Mouse (Mus musculus) midbrain, embryonic 10.5 days (tissue): ENCODE results near the gene Coq4. TPM values are rescaled to one million over a fixed set of nuclear protein-coding genes. Genes with fewer than 3 reads are reported as not detected.

Experiments
- DNase-seq: peaks from one replicate; pipeline ENCODE4 v3.0.0-alpha.2; 2017; ENCODE audit warnings: low spot score
- H3K27ac ChIP-seq: fragments of 300-500 bp; sonication (generic); replicated peaks from 2 replicates; pipeline ENCODE4 v1.5.1; 2016; ENCODE audit warnings: mild to moderate bottlenecking
- H3K27me3 ChIP-seq: fragments of 300-500 bp; sonication (generic); 2 replicates; pipeline ENCODE4 v1.6.1; 2016; ENCODE audit warnings: low read depth, mild to moderate bottlenecking; ENCODE audit not compliant: poor library complexity, severe bottlenecking
- H3K36me3 ChIP-seq: fragments of 300-500 bp; sonication (generic); 2 replicates; pipeline ENCODE4 v1.6.1; 2016; ENCODE audit warnings: mild to moderate bottlenecking, moderate library complexity
- H3K4me1 ChIP-seq: fragments of 300-500 bp; sonication (generic); 2 replicates; pipeline ENCODE4 v1.6.1; 2016
- H3K4me3 ChIP-seq: fragments of 300-500 bp; sonication (generic); 2 replicates; pipeline ENCODE4 v1.5.1; 2016; ENCODE audit warnings: mild to moderate bottlenecking, moderate library complexity
- H3K9me3 ChIP-seq: fragments of 300-500 bp; sonication (generic); replicated peaks from 2 replicates; pipeline ENCODE4 v1.6.1; 2016; ENCODE audit warnings: mild to moderate bottlenecking
- WGBS: fragments of 180-500 bp; shearing (Covaris S2); methylation state at CpG from one replicate; pipeline ENCODE4 v1.1.7; 2016; 5-methylcytosine and 5-hydroxymethylcytosine counted together
- microRNA-seq: library from miRNA; unstranded; fragments of <30 nt; microRNA quantifications from one replicate; pipeline ENCODE4, GENCODE M21; 2017
- polyA plus RNA-seq: library from polyadenylated mRNA; unstranded; fragments of >200 nt; fragmentation: Nextera tagmentation; extraction: Ambion mirVana; gene quantifications from 2 replicates; pipeline ENCODE4 v1.2.1, GENCODE M21; 2016

Gene Coq4
- polyA plus RNA-seq, 1 experiment from 2014 or later: 48.6 TPM

- Histone ChIP-seq H3K9me3 (no peaks in the 10 kb centered on the region), H3K27ac (peak overlapping the region; percentile 89), H3K36me3 (peaks cover 54% of the 10 kb centered on the region), H3K4me3 (peak overlapping the region; percentile 27), H3K27me3 (peaks cover 47% of the 10 kb centered on the region), H3K4me1 (peaks cover 98% of the 10 kb centered on the region)
- peak; percentile 91 for DNase-seq
- 15% methylated on average over 4 of the region's 4 CpGs for WGBS
Measured at GRCm38 (mm10) chr2:29839460-29839859, 52.2 kb downstream of the Coq4 start.

DNA sequence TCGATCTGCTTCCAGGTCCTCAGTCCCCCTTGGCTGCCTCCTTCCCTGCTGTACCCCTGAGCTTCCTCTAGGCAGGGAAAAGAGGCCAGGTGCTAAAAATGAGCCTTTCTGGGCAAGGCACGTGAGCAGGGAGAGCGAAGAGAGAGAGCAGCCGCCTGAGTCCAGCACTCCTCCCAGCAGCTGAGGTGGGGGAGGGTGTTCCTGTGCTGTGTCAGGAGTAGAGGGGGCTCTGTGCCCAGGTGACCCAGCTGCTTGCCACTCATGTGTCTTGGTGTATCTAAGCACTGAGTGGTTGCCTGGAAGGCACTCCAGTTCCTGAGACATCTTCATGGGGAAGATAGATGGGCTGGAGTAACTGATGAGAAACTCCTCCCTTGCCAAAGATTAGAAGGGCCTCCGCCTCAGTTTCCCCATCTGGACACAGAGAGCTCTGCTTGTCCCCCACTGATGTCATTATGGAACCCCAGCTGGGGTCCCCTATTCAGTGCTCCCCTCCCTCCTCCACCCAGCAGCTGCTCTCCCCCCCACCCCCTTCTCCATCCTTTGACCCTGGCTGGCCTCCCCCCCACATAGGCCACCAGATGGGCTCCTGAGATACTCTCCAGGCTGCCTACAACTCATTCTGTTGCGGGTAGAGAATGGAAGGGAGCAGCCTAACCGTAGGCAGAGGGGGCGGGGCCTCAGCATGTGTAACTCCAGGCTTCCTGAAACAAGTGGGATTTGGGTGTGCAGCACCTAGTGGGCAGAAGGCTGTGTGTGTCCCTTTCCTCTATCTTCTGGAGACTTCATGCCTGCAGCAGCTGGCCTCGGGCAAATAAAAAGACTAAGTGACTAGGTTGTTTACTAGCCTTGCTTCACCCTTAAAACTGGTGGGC is 56.2 kb downstream of the Coq4 start:
- DNase-seq: peak; percentile 68
- Histone ChIP-seq H3K4me3 (peak overlapping the region; percentile 94), H3K9me3 (no peaks in the 10 kb centered on the region), H3K27ac (peak overlapping the region; percentile 100), H3K4me1 (peaks cover 98% of the 10 kb centered on the region), H3K27me3 (peaks cover 66% of the 10 kb centered on the region), H3K36me3 (peaks cover 51% of the 10 kb centered on the region)
- WGBS: 38% methylated on average over 9 of the region's 9 CpGs

- DNase-seq: peak; percentile 34
- WGBS: 44% methylated on average over 2 of the region's 2 CpGs
- Histone ChIP-seq H3K4me1 (peaks cover 98% of the 10 kb centered on the region), H3K27me3 (peaks cover 73% of the 10 kb centered on the region), H3K9me3 (no peaks in the 10 kb centered on the region), H3K4me3 (peak overlapping the region; percentile 94), H3K27ac (peak overlapping the region; percentile 100), H3K36me3 (peaks cover 51% of the 10 kb centered on the region)
Measured at GRCm38 (mm10) chr2:29844115-29844514, 56.8 kb downstream of the Coq4 start.

DNA sequence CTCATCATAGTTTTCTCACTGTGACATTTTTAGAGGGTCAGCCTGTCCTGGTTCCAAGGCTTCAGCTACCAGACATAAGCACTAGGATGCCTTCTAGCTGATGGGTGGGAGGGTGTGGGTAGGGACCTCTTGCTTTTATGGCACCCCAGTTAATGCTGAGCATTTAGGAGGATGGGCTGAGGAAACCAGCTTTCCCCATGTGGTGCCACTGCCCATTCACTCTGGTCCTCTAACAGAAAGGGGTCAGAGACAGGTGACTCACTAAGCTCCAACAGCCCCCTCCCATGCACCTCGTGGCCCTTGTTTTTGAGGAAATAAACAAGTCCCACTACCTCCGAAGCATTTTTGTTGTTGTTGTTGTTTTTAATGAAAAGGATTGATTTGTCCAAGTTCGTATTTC is 57.4 kb downstream of the Coq4 start:
- peaks cover 98% of the 10 kb centered on the region for H3K4me1 ChIP-seq
- DNase-seq: no peak
- WGBS: 9% methylated on average over 3 of the region's 3 CpGs
- H3K36me3 ChIP-seq: peaks cover 51% of the 10 kb centered on the region
- peak overlapping the region; percentile 100 for H3K27ac ChIP-seq
- peak overlapping the region; percentile 94 for H3K4me3 ChIP-seq
- no peaks in the 10 kb centered on the region for H3K9me3 ChIP-seq
- peaks cover 76% of the 10 kb centered on the region for H3K27me3 ChIP-seq

- Histone ChIP-seq H3K36me3 (peaks cover 46% of the 10 kb centered on the region), H3K4me1 (peaks cover 98% of the 10 kb centered on the region), H3K9me3 (no peaks in the 10 kb centered on the region), H3K4me3 (peak overlapping the region; percentile 94), H3K27me3 (peaks cover 76% of the 10 kb centered on the region), H3K27ac (peak overlapping the region; percentile 100)
- WGBS: 2% methylated on average over 25 of the region's 25 CpGs
- no peak for DNase-seq
Measured at GRCm38 (mm10) chr2:29845636-29846035, 58.3 kb downstream of the Coq4 start.

DNA sequence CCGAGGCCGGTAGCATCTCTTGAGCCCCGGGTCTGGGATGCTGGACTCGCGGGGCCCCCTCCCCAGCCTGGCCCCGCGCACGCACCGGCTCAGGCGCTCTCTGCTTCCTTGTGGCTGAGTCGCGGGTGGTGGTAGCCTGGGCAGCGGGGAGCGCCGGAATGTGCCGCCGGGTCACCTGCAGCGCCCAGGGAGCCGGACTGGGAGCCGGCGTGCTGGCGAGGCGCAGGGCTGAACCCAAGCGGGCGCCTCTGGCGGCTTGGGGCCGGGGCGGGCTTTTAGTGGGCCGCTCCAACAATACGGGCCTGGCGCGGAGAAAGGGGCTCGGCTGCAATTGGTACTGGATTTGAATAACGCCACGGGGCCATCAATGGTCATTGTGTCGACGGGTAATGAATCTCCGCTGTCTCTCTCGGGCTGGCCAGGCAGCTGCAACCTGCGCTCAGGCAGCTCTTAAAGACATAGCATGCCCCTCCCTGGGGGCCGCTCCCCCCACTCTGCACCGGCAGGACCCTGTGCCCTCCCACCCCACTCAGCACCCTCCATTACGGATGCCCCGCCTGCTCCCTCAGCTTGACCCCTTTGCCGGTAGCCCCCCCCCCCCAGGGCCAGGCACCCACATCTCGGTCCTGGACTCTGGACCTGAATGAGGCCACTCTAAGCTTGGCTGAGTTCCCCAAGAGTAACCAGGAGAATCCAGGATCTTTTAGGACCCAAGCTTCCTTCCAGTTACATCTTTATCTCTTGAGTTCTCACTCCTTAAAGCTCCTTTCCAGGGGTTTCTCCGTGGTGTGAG is 59.0 kb downstream of the Coq4 start:
- Histone ChIP-seq H3K27ac (peak overlapping the region; percentile 100), H3K4me3 (peak overlapping the region; percentile 94), H3K9me3 (no peaks in the 10 kb centered on the region), H3K36me3 (peaks cover 40% of the 10 kb centered on the region), H3K27me3 (peaks cover 76% of the 10 kb centered on the region), H3K4me1 (peaks cover 98% of the 10 kb centered on the region)
- DNase-seq: peak; percentile 89
- WGBS: 2% methylated on average over 47 of the region's 47 CpGs

DNA sequence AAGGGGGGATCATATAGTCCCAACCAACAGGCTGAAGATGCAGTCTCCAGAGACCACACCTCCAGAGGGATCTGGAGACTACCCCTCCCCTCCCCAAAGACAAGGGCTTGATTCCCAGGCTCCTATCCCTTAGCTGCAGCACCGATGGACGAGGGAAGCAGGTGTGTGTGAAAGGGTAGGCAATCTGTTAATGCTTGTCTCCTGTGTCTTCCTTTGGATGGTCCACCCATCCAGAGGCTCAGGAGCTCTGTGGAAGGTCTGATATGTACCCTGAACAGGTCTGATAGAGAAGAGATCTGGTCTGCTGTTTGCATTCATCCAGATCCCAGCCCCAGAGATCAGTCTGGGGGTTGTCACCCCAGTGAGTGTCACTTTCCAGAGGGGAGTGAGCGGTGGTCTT is 59.6 kb downstream of the Coq4 start:
- WGBS: 20% methylated on average over 3 of the region's 3 CpGs
- H3K27me3 ChIP-seq: peaks cover 75% of the 10 kb centered on the region
- peaks cover 100% of the 10 kb centered on the region for H3K4me1 ChIP-seq
- H3K27ac ChIP-seq: peak overlapping the region; percentile 100
- no peaks in the 10 kb centered on the region for H3K9me3 ChIP-seq
- DNase-seq: peak; percentile 41
- peak overlapping the region; percentile 94 for H3K4me3 ChIP-seq
- H3K36me3 ChIP-seq: peaks cover 33% of the 10 kb centered on the region

Small RNA genes within 50 kb of the gene (microRNA-seq; reads per million reads assigned to microRNA genes)
- gene Mir219a-2 (1.8 reads per million), gene Mir219b (not detected)

Other genes with a start within 250 kb of the Coq4 start
- gene Rapgef1, start 167.8 kb upstream of the Coq4 start, polyA plus RNA-seq: 14.4 and 15.4 TPM in 2 replicates
- gene Gm13420, start 35.8 kb upstream of the Coq4 start, polyA plus RNA-seq: not detected in 2 replicates
- 0.56 TPM in 1 of 2 replicates, not detected in the other for gene Gm13547, start 28.2 kb upstream of the Coq4 start, polyA plus RNA-seq
- gene Trub2, start 1.0 kb downstream of the Coq4 start, polyA plus RNA-seq: 54.2 and 62.4 TPM in 2 replicates
- 16.9 and 18.1 TPM in 2 replicates for gene Slc27a4, start 15.1 kb downstream of the Coq4 start, polyA plus RNA-seq
- gene Urm1, start 32.6 kb downstream of the Coq4 start, polyA plus RNA-seq: 22.3 TPM in 2 replicates
- 39.1 and 42.5 TPM in 2 replicates for gene Cercam, start 81.7 kb downstream of the Coq4 start, polyA plus RNA-seq
- gene Odf2, start 101.7 kb downstream of the Coq4 start, polyA plus RNA-seq: 116 and 133 TPM in 2 replicates
- 70.2 and 70.4 TPM in 2 replicates for gene Gle1, start 147.9 kb downstream of the Coq4 start, polyA plus RNA-seq
- 91.7 and 116 TPM in 2 replicates for gene Sptan1, start 178.1 kb downstream of the Coq4 start, polyA plus RNA-seq